Mouse (Mus musculus) urinary bladder, postnatal 10 days (tissue): Measurements from ENCODE around the gene Serp2.

Source experiments
- DNase-seq: peaks from one replicate; pipeline ENCODE4 v3.0.0; 2022; ENCODE audit warnings: low spot score

The Serp2 gene

GRCm38 (mm10) chr14:76527030-76527719 lies 29.5 kb downstream of the Serp2 start:
- DNase-seq = no peak

- no peak for DNase-seq
Measured at GRCm38 (mm10) chr14:76526467-76526866, 30.2 kb downstream of the Serp2 start.

GRCm38 (mm10) chr14:76523344-76523743 lies 33.3 kb downstream of the Serp2 start:
- no peak for DNase-seq

GRCm38 (mm10) chr14:76521308-76521707 lies 35.4 kb downstream of the Serp2 start:
- no peak for DNase-seq

- no peak for DNase-seq
Measured at GRCm38 (mm10) chr14:76520606-76521005, 36.1 kb downstream of the Serp2 start.

GRCm38 (mm10) chr14:76518217-76518616 lies 38.5 kb downstream of the Serp2 start:
- no peak for DNase-seq

- no peak for DNase-seq
Measured at GRCm38 (mm10) chr14:76515620-76516019, 41.1 kb downstream of the Serp2 start.

- no peak for DNase-seq
Measured at GRCm38 (mm10) chr14:76514050-76514585, 42.6 kb downstream of the Serp2 start.

- no peak for DNase-seq
Measured at GRCm38 (mm10) chr14:76513395-76514049, 43.2 kb downstream of the Serp2 start.

- DNase-seq = no peak
Measured at GRCm38 (mm10) chr14:76511971-76512370, 44.7 kb downstream of the Serp2 start.

- DNase-seq = no peak
Measured at GRCm38 (mm10) chr14:76508701-76509100, 48.0 kb downstream of the Serp2 start.

- DNase-seq = no peak
Measured at GRCm38 (mm10) chr14:76507804-76508500, 48.7 kb downstream of the Serp2 start.

- no peak for DNase-seq
Measured at GRCm38 (mm10) chr14:76507357-76507756, 49.3 kb downstream of the Serp2 start.

GRCm38 (mm10) chr14:76506425-76507205 lies 50.1 kb downstream of the Serp2 start:
- no peak for DNase-seq

GRCm38 (mm10) chr14:76505439-76506220 lies 51.1 kb downstream of the Serp2 start:
- peak; percentile 47 for DNase-seq

GRCm38 (mm10) chr14:76505101-76505438 lies 51.6 kb downstream of the Serp2 start:
- no peak for DNase-seq

- peak; percentile 89 for DNase-seq
Measured at GRCm38 (mm10) chr14:76504121-76504737, 52.5 kb downstream of the Serp2 start.

GRCm38 (mm10) chr14:76503231-76503851 lies 53.3 kb downstream of the Serp2 start:
- no peak for DNase-seq

GRCm38 (mm10) chr14:76500036-76500435 lies 56.7 kb downstream of the Serp2 start:
- DNase-seq = no peak

- no peak for DNase-seq
Measured at GRCm38 (mm10) chr14:76499492-76499891, 57.2 kb downstream of the Serp2 start.
